20 mouse cellular contexts compared by ENCODE assay signal in genomic region chr19:56105073-56105451, GRCm38 (mm10).
DNase-seq lines count a peak whose midpoint lies in the region; ATAC-seq and TF ChIP-seq lines count a peak whose summit lies in the region.
"Had no signal": no experiment of that assay in that cellular context is flagged by ENCODE, and none has a peak within 500 bp of the region (broad histone marks: within the 10 kb centered on the region; RNA-seq: fewer than 3 reads in every experiment).

No protein-coding gene starts in this region.

- peak overlapping the region; percentile 36; the same call in 1 of the 2 replicates for H3K4me2 ChIP-seq in kidney, embryonic 16.5 days (replicated peaks; ENCODE audit: low read depth, low read length)
- H3K4me2 ChIP-seq in embryonic facial prominence, embryonic 12.5 days (replicated peaks) = peak overlapping the region; percentile 14; the same call in 1 of the 2 replicates
- peak overlapping the region; percentile 43 for H3K4me2 ChIP-seq in limb, embryonic 13.5 days (replicated peaks)
- H3K4me2 ChIP-seq: embryonic facial prominence, embryonic 15.5 days; heart, embryonic 12.5 days; hindbrain, embryonic 12.5 days; liver, embryonic 13.5 days; lung, embryonic 15.5 days; midbrain, embryonic 13.5 days had no signal

- WGBS in kidney, embryonic 16.5 days = 25% methylated on average over 4 of the region's 4 CpGs
- 59% methylated on average over 4 of the region's 4 CpGs for WGBS in kidney, adult 2 months
- WGBS in embryonic facial prominence, embryonic 10.5 days = 42% methylated on average over 4 of the region's 4 CpGs
- 40% methylated on average over 4 of the region's 4 CpGs for WGBS in embryonic facial prominence, embryonic 12.5 days
- WGBS in limb, embryonic 13.5 days = 15% methylated on average over 4 of the region's 4 CpGs

- no peaks in the 10 kb centered on the region for H3K27me3 ChIP-seq in kidney, embryonic 16.5 days (ENCODE audit: insufficient read depth, low read length)
- no peaks in the 10 kb centered on the region for H3K27me3 ChIP-seq in kidney, adult 2 months (replicated peaks; ENCODE audit: control insufficient read depth, insufficient read depth, low read length)
- peaks cover 48% of the 10 kb centered on the region for H3K27me3 ChIP-seq in embryonic facial prominence, embryonic 10.5 days (replicated peaks; ENCODE audit: low read depth, poor library complexity, severe bottlenecking)
- no peaks in the 10 kb centered on the region for H3K27me3 ChIP-seq in embryonic facial prominence, embryonic 12.5 days
- H3K27me3 ChIP-seq in limb, embryonic 13.5 days = peaks cover 17% of the 10 kb centered on the region; the same call in 1 of the 2 replicates
- H3K27me3 ChIP-seq: heart, embryonic 12.5 days; liver, embryonic 13.5 days; lung, embryonic 15.5 days; midbrain, embryonic 13.5 days had no signal

- ATAC-seq in kidney, embryonic 16.5 days (ENCODE audit: low FRiP score, low TSS enrichment) = no peak
- ATAC-seq in embryonic facial prominence, embryonic 12.5 days (ENCODE audit: insufficient number of reproducible peaks, insufficient read depth, low FRiP score, low TSS enrichment) = no peak
- no peak for ATAC-seq in limb, embryonic 13.5 days (ENCODE audit: low FRiP score, low read depth)
- ATAC-seq: inflammation-experienced regulatory T-cells, adult 6 months had no signal

- H3K4me1 ChIP-seq in kidney, embryonic 16.5 days (ENCODE audit: insufficient read depth, low read length) = peaks cover 13% of the 10 kb centered on the region
- no peaks in the 10 kb centered on the region for H3K4me1 ChIP-seq in kidney, adult 2 months (ENCODE audit: control insufficient read depth, insufficient read depth, low read length)
- H3K4me1 ChIP-seq in embryonic facial prominence, embryonic 10.5 days = peaks cover 32% of the 10 kb centered on the region
- H3K4me1 ChIP-seq in embryonic facial prominence, embryonic 12.5 days = peaks cover 32% of the 10 kb centered on the region
- H3K4me1 ChIP-seq in limb, embryonic 13.5 days = peaks cover 63% of the 10 kb centered on the region
- H3K4me1 ChIP-seq: heart, embryonic 12.5 days; liver, embryonic 13.5 days had no signal

- no peak overlapping the region for H3K4me3 ChIP-seq in kidney, embryonic 16.5 days (ENCODE audit: low read length)
- no peak overlapping the region for H3K4me3 ChIP-seq in kidney, adult 2 months (ENCODE audit: insufficient read depth, low read depth, low read length)
- peak overlapping the region; percentile 9; the same call in 1 of the 2 replicates for H3K4me3 ChIP-seq in embryonic facial prominence, embryonic 10.5 days
- H3K4me3 ChIP-seq in embryonic facial prominence, embryonic 12.5 days = no peak overlapping the region
- H3K4me3 ChIP-seq in limb, embryonic 13.5 days = no peak overlapping the region
- H3K4me3 ChIP-seq: embryonic facial prominence, embryonic 15.5 days; heart, embryonic 12.5 days; hindbrain, embryonic 12.5 days; liver, embryonic 13.5 days; lung, embryonic 15.5 days; midbrain, embryonic 13.5 days had no signal

- DNase-seq in kidney, adult 2 months = no peak
- DNase-seq in embryonic facial prominence, embryonic 10.5 days (ENCODE audit: low spot score) = no peak
- no peak for DNase-seq in right cerebral cortex, postnatal 25 days
- no peak for DNase-seq in right cerebral cortex, adult 18-20 months
- DNase-seq: cerebellum, adult 18-20 months; cerebellum, postnatal 25 days; heart, adult 11 months; liver, embryonic 13.5 days; spleen, adult 18-20 months; thymus, adult 2 months had no signal

- peaks cover 11% of the 10 kb centered on the region for H3K9me3 ChIP-seq in kidney, embryonic 16.5 days (ENCODE audit: low read length)
- H3K9me3 ChIP-seq in embryonic facial prominence, embryonic 10.5 days = peaks cover 10% of the 10 kb centered on the region; the same call in 1 of the 2 replicates
- H3K9me3 ChIP-seq in embryonic facial prominence, embryonic 12.5 days = no peaks in the 10 kb centered on the region
- H3K9me3 ChIP-seq in limb, embryonic 13.5 days = peaks cover 10% of the 10 kb centered on the region
- H3K9me3 ChIP-seq: liver, embryonic 13.5 days; lung, embryonic 15.5 days; midbrain, embryonic 13.5 days had no signal

- no peak overlapping the region for H3K9ac ChIP-seq in kidney, embryonic 16.5 days (replicated peaks; ENCODE audit: low read length)
- H3K9ac ChIP-seq in embryonic facial prominence, embryonic 12.5 days = no peak overlapping the region
- H3K9ac ChIP-seq in limb, embryonic 13.5 days = no peak overlapping the region
- H3K9ac ChIP-seq: embryonic facial prominence, embryonic 15.5 days; heart, embryonic 12.5 days; hindbrain, embryonic 12.5 days; liver, embryonic 13.5 days; lung, embryonic 15.5 days; midbrain, embryonic 13.5 days had no signal

- no peak overlapping the region for H3K27ac ChIP-seq in kidney, embryonic 16.5 days (ENCODE audit: low read length)
- no peak overlapping the region for H3K27ac ChIP-seq in kidney, adult 2 months (ENCODE audit: insufficient read depth, low read depth, low read length)
- H3K27ac ChIP-seq in embryonic facial prominence, embryonic 10.5 days (replicated peaks) = peak overlapping the region; percentile 71
- no peak overlapping the region for H3K27ac ChIP-seq in embryonic facial prominence, embryonic 12.5 days
- H3K27ac ChIP-seq in limb, embryonic 13.5 days = peak overlapping the region; percentile 55; the same call in 1 of the 2 replicates
- H3K27ac ChIP-seq: embryonic facial prominence, embryonic 15.5 days; liver, embryonic 13.5 days; lung, embryonic 15.5 days; macrophage; midbrain, embryonic 13.5 days had no signal

- TF ChIP-seq CTCF in kidney, adult 2 months (conservative IDR thresholded peaks at IDR 0.05; ENCODE audit: insufficient read depth, insufficient read length, low read depth, low read length) = no peak

- no peak for TF ChIP-seq POLR2A in kidney, adult 2 months (IDR thresholded peaks at IDR 0.05; ENCODE audit: low read depth, low read length)

- H3K36me3 ChIP-seq in kidney, embryonic 16.5 days (ENCODE audit: insufficient read depth, low read length) = no peaks in the 10 kb centered on the region
- H3K36me3 ChIP-seq in kidney, adult 2 months (ENCODE audit: control insufficient read depth, insufficient read depth, low read length) = no peaks in the 10 kb centered on the region
- H3K36me3 ChIP-seq in embryonic facial prominence, embryonic 10.5 days (replicated peaks) = no peaks in the 10 kb centered on the region; the same call in 1 of the 2 replicates
- no peaks in the 10 kb centered on the region for H3K36me3 ChIP-seq in embryonic facial prominence, embryonic 12.5 days
- no peaks in the 10 kb centered on the region for H3K36me3 ChIP-seq in limb, embryonic 13.5 days
- H3K36me3 ChIP-seq: embryonic facial prominence, embryonic 15.5 days; heart, embryonic 12.5 days; hindbrain, embryonic 12.5 days; liver, embryonic 13.5 days; lung, embryonic 15.5 days; midbrain, embryonic 13.5 days had no signal

Comparison
In these comparisons a context has a peak if more than half of its experiments do, and no peak if none do; other contexts are left out.
1. H3K27ac ChIP-seq: peak in embryonic facial prominence, embryonic 10.5 days (single experiment) and limb, embryonic 13.5 days (single experiment); none in kidney, embryonic 16.5 days (single experiment), kidney, adult 2 months (single experiment) and embryonic facial prominence, embryonic 12.5 days (single experiment).
2. Peak in every context shown above with its lines, with median percentiles within 50 percentile points of each other: H3K4me2 ChIP-seq.